Mouse (Mus musculus) hindbrain, embryonic 16.5 days (tissue): ENCODE data around the gene Prkcd. TPM values are rescaled to one million over a fixed set of nuclear protein-coding genes. Genes with fewer than 3 reads are reported as not detected.
A peak's percentile ranks its signal among the peaks of the same experiment; 100 is the strongest.

Experiments used
- ATAC-seq: fragments of 200-750 bp; cut with Nextera tagmentation; 2 replicates; pipeline ENCODE4 v1.8.0; 2017; ENCODE audit warnings: moderate TSS enrichment, moderate library complexity
- H3K27ac ChIP-seq: fragments of 300-500 bp; sonication (generic); 2 replicates; pipeline ENCODE4 v1.5.1; 2014; ENCODE audit warnings: low read depth, mild to moderate bottlenecking, control low read depth, low read length, moderate library complexity
- H3K27me3 ChIP-seq: fragments of 300-500 bp; sonication (generic); replicated peaks from 2 replicates; pipeline ENCODE4 v1.6.1; 2014; ENCODE audit warnings: low read length; ENCODE audit not compliant: control insufficient read depth, insufficient read depth
- H3K36me3 ChIP-seq: fragments of 300-500 bp; sonication (generic); 2 replicates; pipeline ENCODE4 v1.6.1; 2014; ENCODE audit warnings: mild to moderate bottlenecking, low read length, moderate library complexity, mixed read lengths; ENCODE audit not compliant: control insufficient read depth, insufficient read depth
- H3K4me1 ChIP-seq: fragments of 300-500 bp; sonication (generic); 2 replicates; pipeline ENCODE4 v1.6.1; 2014; ENCODE audit warnings: low read depth, low read length; ENCODE audit not compliant: control insufficient read depth, insufficient read depth
- H3K4me2 ChIP-seq: fragments of 300-500 bp; sonication (generic); 2 replicates; pipeline ENCODE4 v1.6.1; 2014; ENCODE audit warnings: mild to moderate bottlenecking, low read length, control low read depth, moderate library complexity
- H3K4me3 ChIP-seq: fragments of 300-500 bp; sonication (generic); 2 replicates; pipeline ENCODE4 v1.5.1; 2014; ENCODE audit warnings: mild to moderate bottlenecking, low read length, control low read depth, moderate library complexity
- H3K9ac ChIP-seq: fragments of 300-500 bp; sonication (generic); 2 replicates; pipeline ENCODE4 v1.6.1; 2014; ENCODE audit warnings: low read depth, mild to moderate bottlenecking, control low read depth, low read length, moderate library complexity
- H3K9me3 ChIP-seq: fragments of 300-500 bp; sonication (generic); 2 replicates; pipeline ENCODE4 v1.6.1; 2014; ENCODE audit warnings: mild to moderate bottlenecking, low read length, moderate library complexity; ENCODE audit not compliant: control insufficient read depth
- WGBS: fragments of 180-500 bp; shearing (Covaris S2); extraction: QIAGEN DNeasy Blood & Tissue Kit; methylation state at CpG from one replicate; pipeline ENCODE4 v1.1.7; 2014; 5-methylcytosine and 5-hydroxymethylcytosine counted together
- polyA plus RNA-seq: library from polyadenylated mRNA; unstranded; fragments of >200 nt; fragmentation: Nextera tagmentation; extraction: Ambion mirVana; gene quantifications from 2 replicates; pipeline ENCODE4 v1.2.1, GENCODE M21; 2015

Gene Prkcd
- polyA plus RNA-seq, 1 experiment from 2014 or later = 22.0 TPM

DNA sequence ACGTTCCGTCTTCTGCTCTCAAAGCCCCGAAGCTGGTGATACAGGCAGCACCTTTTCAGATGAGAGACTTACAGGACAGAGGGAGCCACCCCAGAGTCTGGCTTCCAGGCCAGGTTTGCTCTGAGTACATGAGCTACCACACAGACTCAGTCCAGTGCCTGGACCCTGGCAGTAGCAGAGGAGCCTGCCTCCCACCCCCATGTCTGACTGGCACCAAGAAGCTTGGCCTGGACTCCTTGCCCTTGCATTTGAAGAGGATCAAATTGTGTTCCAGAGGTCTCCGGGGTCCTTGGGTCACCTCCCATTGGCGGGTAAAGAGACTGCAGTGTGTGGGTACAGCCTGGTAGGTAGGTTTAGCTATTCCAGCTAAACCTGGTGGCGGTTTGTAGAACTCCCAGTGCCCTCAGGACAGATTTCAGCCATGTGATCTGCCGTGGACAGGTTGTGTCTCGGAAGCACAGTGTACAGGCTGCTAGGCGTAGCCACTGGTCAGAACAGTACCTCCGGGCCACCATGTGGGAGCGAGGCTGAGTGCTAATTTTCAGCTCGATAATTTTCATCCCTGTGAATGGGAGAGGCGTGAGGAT is 65.1 kb downstream of the Prkcd start:
- no peak overlapping the region for H3K27ac ChIP-seq
- H3K4me3 ChIP-seq = no peak overlapping the region
- H3K4me2 ChIP-seq = no peak overlapping the region
- WGBS = 86% methylated on average over 13 of the region's 13 CpGs
- no peaks in the 10 kb centered on the region for H3K27me3 ChIP-seq
- no peak overlapping the region for H3K9ac ChIP-seq
- peaks cover 5% of the 10 kb centered on the region for H3K4me1 ChIP-seq
- H3K9me3 ChIP-seq = no peaks in the 10 kb centered on the region
- 0 out of 2 replicates have a peak, but pooled peaks have one; percentile 21 for ATAC-seq
- H3K36me3 ChIP-seq = peaks cover 33% of the 10 kb centered on the region

DNA sequence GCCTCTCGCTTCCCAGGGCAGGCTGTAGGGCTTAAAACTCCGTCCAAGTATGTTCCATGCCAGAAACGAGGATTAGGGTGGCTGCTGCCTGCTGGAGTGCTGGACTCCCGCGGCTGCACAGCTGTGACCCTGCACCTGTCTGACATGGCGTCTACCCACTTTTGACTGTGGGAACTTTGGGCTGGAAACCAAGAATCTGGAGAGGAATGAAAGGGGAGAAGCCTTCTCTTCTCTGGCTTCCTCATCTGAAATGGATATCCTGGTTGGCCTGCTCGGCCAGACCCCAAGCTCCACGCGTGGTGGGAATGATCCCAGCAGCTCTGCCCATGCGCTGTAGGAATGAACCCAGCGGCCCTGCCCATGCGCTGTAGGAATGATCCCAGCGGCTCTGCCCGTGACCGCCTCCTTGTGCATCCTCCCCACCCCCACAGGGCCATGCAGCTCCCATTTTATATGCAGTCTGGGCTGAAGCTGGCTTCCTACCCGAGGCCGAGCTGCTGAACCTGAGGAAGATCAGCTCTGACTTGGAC is 66.6 kb downstream of the Prkcd start:
- H3K27ac ChIP-seq = no peak overlapping the region
- no peak overlapping the region for H3K9ac ChIP-seq
- no peaks in the 10 kb centered on the region for H3K9me3 ChIP-seq
- WGBS = 82% methylated on average over 17 of the region's 17 CpGs
- ATAC-seq = peak; percentile 21; the same call in 1 of the 2 replicates
- no peaks in the 10 kb centered on the region for H3K27me3 ChIP-seq
- peaks cover 5% of the 10 kb centered on the region for H3K4me1 ChIP-seq
- no peak overlapping the region for H3K4me2 ChIP-seq
- H3K36me3 ChIP-seq = peaks cover 25% of the 10 kb centered on the region
- H3K4me3 ChIP-seq = no peak overlapping the region

DNA sequence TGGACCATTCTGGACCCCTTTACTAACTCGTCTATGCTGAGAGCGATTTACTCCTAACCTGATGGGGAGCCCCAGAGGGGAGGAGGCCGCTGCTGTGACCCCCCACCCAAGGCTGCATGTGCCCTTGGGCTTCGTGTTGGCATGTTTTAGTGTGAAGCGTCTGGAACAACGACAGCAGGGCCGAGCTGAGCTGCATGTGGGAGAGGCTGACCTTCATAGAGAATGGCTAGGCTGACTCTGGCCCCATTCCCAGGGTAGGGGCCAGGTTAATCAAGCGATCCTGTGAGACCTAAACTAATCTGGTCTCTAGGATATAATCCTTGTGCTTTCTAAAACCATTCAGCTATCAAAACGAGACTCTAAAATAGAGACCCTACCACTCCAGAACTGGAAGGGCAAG is 68.3 kb downstream of the Prkcd start:
- no peak overlapping the region for H3K4me3 ChIP-seq
- H3K4me2 ChIP-seq = no peak overlapping the region
- H3K36me3 ChIP-seq = peaks cover 25% of the 10 kb centered on the region
- no peaks in the 10 kb centered on the region for H3K9me3 ChIP-seq
- H3K27ac ChIP-seq = no peak overlapping the region
- H3K27me3 ChIP-seq = no peaks in the 10 kb centered on the region
- H3K9ac ChIP-seq = no peak overlapping the region
- no peak for ATAC-seq
- WGBS = 70% methylated on average over 9 of the region's 9 CpGs
- peaks cover 10% of the 10 kb centered on the region for H3K4me1 ChIP-seq

DNA sequence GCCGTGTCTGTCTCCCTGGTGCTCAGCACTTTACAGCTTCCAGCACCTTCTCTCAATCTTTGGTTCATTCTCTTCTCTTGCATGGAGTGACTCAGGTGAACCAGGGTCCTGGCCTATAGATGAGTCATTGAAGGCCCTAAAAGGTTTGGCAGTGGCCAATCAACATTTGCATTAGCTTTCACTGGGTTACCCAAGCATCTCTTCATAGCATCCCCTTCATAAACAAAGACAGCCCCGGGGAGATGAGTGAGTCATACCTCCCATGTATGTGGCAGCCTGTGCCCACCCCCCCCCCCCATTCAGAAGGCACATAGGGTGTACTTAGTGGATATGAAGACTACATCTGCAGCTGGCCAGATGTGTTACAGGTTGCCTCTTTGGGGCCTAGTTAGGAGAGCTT is 69.4 kb downstream of the Prkcd start:
- 92% methylated on average over 2 of the region's 2 CpGs for WGBS
- peaks cover 25% of the 10 kb centered on the region for H3K36me3 ChIP-seq
- no peak overlapping the region for H3K9ac ChIP-seq
- H3K27me3 ChIP-seq = no peaks in the 10 kb centered on the region
- H3K4me2 ChIP-seq = no peak overlapping the region
- no peak overlapping the region for H3K27ac ChIP-seq
- H3K9me3 ChIP-seq = no peaks in the 10 kb centered on the region
- ATAC-seq = no peak
- peaks cover 11% of the 10 kb centered on the region for H3K4me1 ChIP-seq
- H3K4me3 ChIP-seq = no peak overlapping the region

DNA sequence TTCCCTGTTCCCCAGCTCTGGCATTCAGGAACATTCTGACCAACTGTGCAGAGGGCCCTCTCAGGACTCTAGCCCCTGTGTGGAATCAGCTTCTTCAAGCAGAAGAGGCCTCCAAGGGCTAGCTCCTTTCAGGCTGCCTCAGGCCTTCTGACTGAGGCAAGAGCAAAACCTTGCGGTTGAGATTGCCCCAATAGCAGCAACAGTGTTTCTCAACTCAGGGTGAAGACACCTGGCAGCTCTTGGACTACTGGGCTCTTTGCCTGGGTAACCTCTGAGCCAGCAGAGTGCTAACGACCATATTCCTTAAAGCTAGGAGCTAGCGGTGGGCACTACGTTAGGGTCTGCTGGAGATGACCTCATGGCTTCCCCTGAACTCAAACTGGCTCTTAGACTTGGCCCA is 72.8 kb downstream of the Prkcd start:
- peaks cover 30% of the 10 kb centered on the region for H3K4me1 ChIP-seq
- H3K9me3 ChIP-seq = no peaks in the 10 kb centered on the region
- H3K4me3 ChIP-seq = no peak overlapping the region
- H3K27ac ChIP-seq = no peak overlapping the region
- 89% methylated on average over 4 of the region's 4 CpGs for WGBS
- no peak for ATAC-seq
- H3K4me2 ChIP-seq = no peak overlapping the region
- no peak overlapping the region for H3K9ac ChIP-seq
- peaks cover 2% of the 10 kb centered on the region; the same call in 1 of the 2 replicates for H3K36me3 ChIP-seq
- H3K27me3 ChIP-seq = no peaks in the 10 kb centered on the region

DNA sequence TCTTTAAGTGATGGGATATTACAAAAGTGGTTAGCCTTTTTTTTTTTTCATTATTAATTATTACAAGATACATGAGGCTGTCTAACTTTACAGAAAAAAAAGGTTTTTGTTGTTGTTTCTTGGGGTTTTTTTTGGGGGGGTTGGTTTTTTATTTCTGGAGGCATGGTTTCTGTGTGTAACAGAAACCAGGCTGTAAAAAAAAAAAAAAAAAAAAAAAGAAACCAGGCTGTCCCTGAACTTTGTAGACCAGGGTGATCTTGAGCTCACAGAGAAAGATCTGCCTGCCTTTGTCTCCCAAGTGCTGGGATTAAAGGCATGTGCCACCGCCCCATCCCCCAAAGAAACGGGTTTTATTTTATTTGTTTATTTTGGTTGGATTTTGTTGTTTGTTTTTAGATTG is 74.0 kb downstream of the Prkcd start:
- H3K27me3 ChIP-seq = no peaks in the 10 kb centered on the region
- no peak overlapping the region for H3K9ac ChIP-seq
- WGBS = 94% methylated on average over 2 of the region's 2 CpGs
- no peak for ATAC-seq
- no peak overlapping the region for H3K27ac ChIP-seq
- H3K9me3 ChIP-seq = no peaks in the 10 kb centered on the region
- H3K4me2 ChIP-seq = no peak overlapping the region; the same call in 1 of the 2 replicates
- peaks cover 35% of the 10 kb centered on the region for H3K4me1 ChIP-seq
- H3K36me3 ChIP-seq = no peaks in the 10 kb centered on the region
- H3K4me3 ChIP-seq = no peak overlapping the region

DNA sequence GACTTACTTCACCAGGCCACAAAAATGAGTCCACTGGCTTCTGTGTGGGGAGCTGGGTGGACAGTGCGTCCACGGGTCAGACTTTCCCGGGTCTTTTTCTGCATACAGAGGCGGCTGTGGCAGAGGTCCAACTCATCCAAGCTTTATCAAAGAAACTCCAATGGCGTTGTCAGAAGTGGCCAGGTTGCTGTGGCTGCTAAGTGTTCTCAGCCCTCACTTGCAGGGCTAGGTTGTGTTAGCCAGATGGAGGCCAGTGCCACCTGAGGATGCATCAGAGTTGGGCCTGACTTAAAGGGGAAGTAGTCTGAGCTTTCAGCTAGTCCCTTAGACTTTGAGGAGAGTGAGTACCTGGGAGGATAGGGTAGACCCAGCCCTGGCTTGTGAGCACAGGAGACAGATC is 74.5 kb downstream of the Prkcd start:
- Histone ChIP-seq H3K9ac (no peak overlapping the region), H3K4me3 (peak overlapping the region; percentile 89)

DNA sequence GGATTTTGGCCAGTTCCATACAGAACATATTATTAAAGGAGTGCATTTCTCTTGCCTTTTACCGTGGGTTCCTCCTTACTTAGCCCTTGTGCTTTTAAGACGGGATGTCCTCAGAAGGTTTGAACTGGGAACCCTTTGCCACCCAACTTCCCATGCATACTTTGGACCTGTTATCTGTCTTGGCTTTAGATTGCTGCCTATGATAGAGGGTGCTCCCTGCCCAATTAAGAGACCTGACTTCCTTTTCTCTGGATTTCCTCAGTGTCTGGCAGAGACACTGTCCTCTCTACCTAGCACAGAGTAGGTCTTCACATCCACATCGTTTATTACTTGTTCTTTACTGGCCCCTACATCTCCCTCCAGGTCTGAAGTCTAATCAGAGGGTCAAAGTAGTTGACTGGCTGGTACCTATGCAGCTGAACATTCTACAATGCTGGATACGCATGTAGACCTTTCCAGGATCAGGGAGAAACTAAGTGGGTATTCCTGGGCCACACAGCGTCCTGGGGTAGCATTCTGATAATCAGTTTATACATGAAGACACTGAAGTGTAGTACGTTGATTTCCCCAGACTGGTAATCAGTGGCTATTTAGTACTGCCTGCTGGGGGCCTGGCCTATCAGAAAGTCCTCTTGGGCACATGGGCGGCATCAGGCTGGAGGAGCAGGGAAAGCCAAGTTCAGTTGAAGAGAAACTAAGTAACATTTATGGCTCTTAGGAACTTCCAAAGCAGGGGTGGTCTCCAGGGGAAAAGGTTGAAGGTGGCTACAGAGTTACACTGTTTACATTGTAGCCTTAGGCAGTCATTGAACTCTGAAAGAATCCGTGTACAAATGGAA is 75.6 kb downstream of the Prkcd start:
- Histone ChIP-seq H3K4me2 (peak overlapping the region; percentile 92), H3K9me3 (no peaks in the 10 kb centered on the region), H3K36me3 (no peaks in the 10 kb centered on the region), H3K4me3 (peak overlapping the region; percentile 89), H3K27ac (peak overlapping the region; percentile 97; the same call in 1 of the 2 replicates), H3K27me3 (no peaks in the 10 kb centered on the region), H3K4me1 (peaks cover 35% of the 10 kb centered on the region), H3K9ac (peak overlapping the region; percentile 97)
- ATAC-seq = no peak
- 34% methylated on average over 8 of the region's 8 CpGs for WGBS

More for the DNA sequence above, 74.5 kb downstream of the Prkcd start:
- Histone ChIP-seq H3K4me1 (peaks cover 35% of the 10 kb centered on the region), H3K9me3 (no peaks in the 10 kb centered on the region), H3K27me3 (no peaks in the 10 kb centered on the region), H3K4me2 (peak overlapping the region; percentile 92), H3K27ac (no peak overlapping the region), H3K36me3 (no peaks in the 10 kb centered on the region)
- ATAC-seq = no peak
- 57% methylated on average over 5 of the region's 5 CpGs for whole genome bisulfite sequencing

DNA sequence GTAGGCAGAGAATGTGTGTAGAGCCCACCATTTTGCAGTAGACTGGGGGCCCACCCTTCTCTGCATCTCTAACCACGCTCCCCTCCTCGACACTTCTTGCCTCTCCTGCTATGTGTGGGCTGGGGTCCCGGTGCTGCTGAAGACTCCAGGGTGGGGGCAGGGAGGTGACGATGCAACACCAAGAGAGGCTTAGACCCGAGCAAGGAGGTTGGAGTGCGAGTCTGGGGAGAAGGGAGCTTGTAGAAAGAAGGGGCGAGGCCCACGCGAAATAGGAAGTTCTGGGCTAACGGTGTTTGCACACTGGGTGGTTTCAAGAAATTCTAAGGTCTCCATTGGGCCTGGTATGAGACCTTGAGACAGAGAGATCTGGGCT is 76.2 kb downstream of the Prkcd start:
- Histone ChIP-seq H3K4me1 (peaks cover 35% of the 10 kb centered on the region), H3K9me3 (no peaks in the 10 kb centered on the region), H3K27me3 (no peaks in the 10 kb centered on the region), H3K27ac (peak overlapping the region; percentile 97), H3K4me2 (peak overlapping the region; percentile 92), H3K36me3 (no peaks in the 10 kb centered on the region), H3K4me3 (peak overlapping the region; percentile 89), H3K9ac (peak overlapping the region; percentile 97)
- ATAC-seq = peak; percentile 22; the same call in 1 of the 2 replicates
- WGBS = under 1% methylated on average over 10 of the region's 10 CpGs
